Mouse (Mus musculus): Measurements from ENCODE around the gene Oaz1. TPM values are rescaled to one million over a fixed set of nuclear protein-coding genes. Genes with fewer than 3 reads are reported as not detected.

The Oaz1 gene
- polyA plus RNA-seq, 1 experiment from 2014 or later, result 2,273 TPM

DNA sequence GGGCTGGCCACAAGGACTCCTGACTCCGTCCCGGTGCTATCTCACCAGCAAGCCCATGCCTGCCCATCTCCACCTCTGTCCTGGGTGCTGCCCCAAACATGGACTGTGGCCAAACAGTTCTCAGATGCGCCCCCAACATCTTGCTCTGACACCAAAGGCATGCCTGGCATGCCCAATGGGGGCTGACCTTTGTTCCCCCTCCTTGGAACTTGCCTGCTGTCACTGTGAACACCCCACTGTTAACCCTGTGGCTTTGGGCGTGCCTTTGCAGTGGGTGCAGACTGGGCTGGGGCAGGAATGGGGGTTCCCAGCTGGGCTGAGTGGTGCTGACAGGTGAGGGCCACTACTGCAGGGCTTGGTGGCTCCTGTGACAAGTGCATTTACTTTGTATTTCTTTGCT is 32.7 kb upstream of the Oaz1 start:
- Histone ChIP-seq H3K4me3 (no peak overlapping the region), H3K27me3 (ENCODE audit: poor library complexity, severe bottlenecking) (no peaks in the 10 kb centered on the region), H3K36me3 (replicated peaks) (peaks cover 81% of the 10 kb centered on the region), H3K9me3 (no peaks in the 10 kb centered on the region), H3K27ac (no peak overlapping the region), H3K4me1 (peaks cover 27% of the 10 kb centered on the region)
- DNase-seq (ENCODE audit: extremely low spot score, low spot score), result no peak
- 88% methylated on average over 4 of the region's 4 CpGs for WGBS

DNA sequence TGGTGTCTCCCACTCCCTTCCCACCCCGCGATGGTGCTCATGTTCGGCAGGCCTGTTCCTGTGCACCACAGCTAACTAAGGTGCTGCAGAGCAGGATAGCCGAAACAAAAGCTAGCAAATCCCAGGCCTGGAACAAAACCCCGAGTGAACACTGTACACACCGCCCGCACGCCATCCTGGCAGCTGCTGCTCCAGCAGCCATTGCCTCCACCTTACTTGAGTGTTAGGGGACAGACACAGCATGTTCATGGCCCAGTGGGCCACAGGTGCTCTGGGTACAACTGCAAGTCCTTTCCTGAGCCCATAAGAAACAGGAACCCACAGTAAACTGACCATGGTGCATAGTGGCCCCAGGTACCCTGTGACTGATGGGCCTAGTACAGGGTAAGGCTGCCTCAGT is 31.7 kb upstream of the Oaz1 start:
- Histone ChIP-seq H3K4me1 (peaks cover 33% of the 10 kb centered on the region), H3K27ac (no peak overlapping the region), H3K9me3 (no peaks in the 10 kb centered on the region), H3K36me3 (replicated peaks) (peaks cover 72% of the 10 kb centered on the region), H3K27me3 (ENCODE audit: poor library complexity, severe bottlenecking) (no peaks in the 10 kb centered on the region), H3K4me3 (0 out of 2 replicates have a peak overlapping the region, but pooled peaks have one; percentile 9)
- no peak for DNase-seq (ENCODE audit: extremely low spot score, low spot score)
- WGBS, result 86% methylated on average over 8 of the region's 8 CpGs

DNA sequence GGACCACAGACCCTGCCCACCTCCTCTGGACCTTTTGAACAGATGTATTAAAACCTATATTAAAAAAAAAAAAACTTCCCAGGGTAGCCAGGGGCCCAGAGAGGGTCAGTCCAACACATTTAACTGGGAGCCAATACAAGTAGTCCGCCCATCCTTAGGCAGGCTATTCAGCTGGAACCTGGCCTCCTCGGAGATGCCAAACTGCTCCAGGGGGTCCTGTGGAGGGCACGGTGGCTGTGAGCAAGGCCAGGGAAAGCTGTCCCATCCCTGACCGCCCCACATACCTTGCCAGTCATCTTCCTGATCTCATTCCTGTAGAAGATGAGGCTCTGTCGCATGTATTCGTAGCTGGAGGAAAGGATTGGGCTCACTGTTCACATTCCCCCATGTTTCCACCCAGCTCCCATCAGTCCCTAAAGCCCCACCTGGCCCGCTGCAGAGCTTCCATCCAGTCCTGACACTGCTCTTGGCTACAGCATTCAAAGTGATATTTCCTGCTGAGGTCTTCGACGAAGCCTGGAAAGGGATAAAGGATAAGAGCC is 30.1 kb upstream of the Oaz1 start:
- Histone ChIP-seq H3K4me3 (peak overlapping the region; percentile 93), H3K36me3 (replicated peaks) (peaks cover 72% of the 10 kb centered on the region), H3K9me3 (no peaks in the 10 kb centered on the region), H3K27me3 (ENCODE audit: poor library complexity, severe bottlenecking) (no peaks in the 10 kb centered on the region), H3K4me1 (peaks cover 47% of the 10 kb centered on the region), H3K27ac (no peak overlapping the region)
- no peak for DNase-seq (ENCODE audit: extremely low spot score, low spot score)
- 88% methylated on average over 9 of the region's 9 CpGs for WGBS

DNA sequence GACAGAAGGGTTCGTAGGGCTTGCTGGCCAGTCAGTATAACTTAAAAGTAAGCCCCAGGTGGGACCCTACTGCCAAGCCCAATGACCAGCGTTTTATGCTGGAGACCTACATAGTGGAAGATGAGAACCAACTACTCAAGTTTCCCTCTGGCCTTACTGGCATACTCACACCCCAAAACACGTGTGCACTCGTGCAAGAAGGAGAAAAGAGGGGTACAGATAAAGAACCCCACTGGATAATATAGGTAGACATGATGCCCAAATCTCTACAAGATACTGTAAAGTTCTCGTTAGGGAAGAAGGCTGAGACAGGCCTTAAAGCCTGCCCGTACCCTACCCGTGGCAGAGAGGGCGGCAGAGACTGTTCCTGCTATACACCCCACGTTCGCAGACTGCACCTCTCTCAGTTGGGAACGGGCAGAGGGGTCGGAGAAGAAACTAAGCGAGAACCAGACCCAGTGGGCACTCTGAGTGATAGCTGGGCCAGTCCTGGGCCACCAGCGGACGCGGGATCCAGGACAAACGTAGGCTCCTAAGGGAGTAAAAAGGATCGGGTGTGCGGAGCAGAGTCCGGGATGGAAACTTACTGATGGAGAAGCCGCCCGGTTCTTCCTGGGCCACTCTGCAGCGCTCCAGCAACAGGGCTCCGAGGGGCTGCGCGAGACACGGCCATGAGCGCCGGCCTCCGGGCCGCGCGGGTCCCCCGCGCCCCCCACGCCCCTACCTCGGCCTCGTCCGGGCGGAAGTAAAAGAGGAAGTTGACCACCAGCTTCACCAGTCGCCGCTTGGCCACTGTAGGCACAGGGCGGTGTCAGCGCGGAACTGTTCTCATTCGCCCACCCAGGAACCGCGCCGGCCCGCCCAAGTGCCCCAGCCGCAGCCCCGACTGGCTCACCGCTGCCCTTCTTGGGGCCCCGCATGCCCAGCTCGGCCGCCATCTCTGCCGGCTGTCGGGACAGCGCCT is 29.0 kb upstream of the Oaz1 start:
- peaks cover 45% of the 10 kb centered on the region for H3K4me1 ChIP-seq
- H3K27ac ChIP-seq, result peak overlapping the region; percentile 99
- no peak for DNase-seq (ENCODE audit: extremely low spot score, low spot score)
- H3K9me3 ChIP-seq, result no peaks in the 10 kb centered on the region
- no peaks in the 10 kb centered on the region for H3K27me3 ChIP-seq (ENCODE audit: poor library complexity, severe bottlenecking)
- WGBS, result 4% methylated on average over 59 of the region's 59 CpGs
- peaks cover 72% of the 10 kb centered on the region for H3K36me3 ChIP-seq (replicated peaks)
- H3K4me3 ChIP-seq, result peak overlapping the region; percentile 93

DNA sequence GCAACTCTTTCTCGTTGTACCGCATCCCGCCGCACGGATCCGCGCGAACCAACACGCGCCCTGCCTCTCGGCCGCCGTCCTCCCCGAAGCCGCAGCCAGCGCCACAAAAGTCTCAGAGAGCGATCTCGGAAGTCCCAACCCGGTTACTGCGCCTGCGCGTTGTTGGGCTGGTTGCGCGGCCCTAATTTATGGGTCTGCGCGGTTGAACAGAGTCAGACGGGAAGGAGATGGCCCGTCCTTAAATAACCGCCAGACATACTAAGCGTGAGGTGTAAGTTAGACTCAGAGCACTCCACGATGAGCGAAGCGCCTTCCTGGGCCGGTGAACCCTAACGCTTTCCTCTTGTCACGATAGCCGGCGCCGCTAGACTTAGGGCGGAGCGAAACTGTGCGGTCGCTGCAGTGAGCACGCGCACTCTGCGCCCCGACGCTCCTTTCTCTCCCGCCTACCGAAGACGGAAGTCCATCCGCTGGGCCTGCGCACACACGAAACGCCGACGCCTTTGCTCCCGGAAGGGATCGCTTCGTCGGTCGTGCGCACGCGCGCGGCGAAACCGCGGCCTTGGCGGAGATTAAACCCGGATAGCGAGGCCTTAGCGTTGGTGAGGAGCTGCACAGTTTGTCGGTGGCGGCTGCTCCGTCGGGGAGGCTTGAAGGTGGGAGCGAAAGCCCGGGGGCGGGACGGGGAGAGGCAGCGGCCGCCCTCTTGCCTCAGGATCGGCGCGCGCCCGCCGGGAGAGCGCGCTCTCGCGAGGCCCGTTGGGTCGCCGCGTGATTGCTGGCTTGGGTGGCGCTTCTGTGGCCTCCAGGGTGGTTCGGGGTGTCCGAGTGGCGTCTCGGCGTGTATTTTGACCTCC is 28.1 kb upstream of the Oaz1 start, which contains the start of the genes Sf3a2 and Plekhj1:
Sf3a2 (plus strand) TSS at position 49 of the 857 bp plus-strand sequence.
Plekhj1 (minus strand) TSS at position 477 of the 857 bp plus-strand sequence.
- under 1% methylated on average over 104 of the region's 104 CpGs for WGBS
- H3K27ac ChIP-seq, result peak within 1 kb of the TSS; percentile 99
- peak; percentile 94 for DNase-seq (ENCODE audit: extremely low spot score, low spot score)
- H3K27me3 ChIP-seq (ENCODE audit: poor library complexity, severe bottlenecking), result no peaks in the 10 kb centered on the region
- peaks cover 45% of the 10 kb centered on the region for H3K4me1 ChIP-seq
- H3K4me3 ChIP-seq, result peak within 1 kb of the TSS; percentile 93
- no peaks in the 10 kb centered on the region for H3K9me3 ChIP-seq
- peaks cover 72% of the 10 kb centered on the region for H3K36me3 ChIP-seq (replicated peaks)

DNA sequence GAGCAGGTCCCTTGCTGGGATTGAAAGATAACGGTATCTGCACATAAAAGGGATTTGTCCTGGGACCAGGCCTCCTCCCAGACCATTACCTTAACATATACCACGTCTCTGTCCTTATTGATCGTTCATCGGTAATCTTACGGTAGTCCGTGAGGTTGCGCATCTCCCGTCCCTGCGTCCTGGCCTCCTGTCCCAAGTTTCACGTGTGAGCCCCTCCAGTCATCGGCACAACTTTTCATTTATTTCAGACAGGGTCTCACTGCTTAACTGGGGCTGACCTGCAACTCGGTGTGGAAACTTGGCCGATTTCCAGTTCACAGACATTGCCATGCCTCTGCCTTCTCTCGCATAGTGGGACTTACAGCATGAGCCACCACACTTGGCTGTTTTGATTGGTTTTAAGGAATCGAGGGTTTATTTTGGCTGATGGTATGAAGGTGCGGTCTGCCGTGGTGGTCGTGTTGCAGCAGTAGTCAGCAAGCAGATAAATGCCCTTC is 27.3 kb upstream of the Oaz1 start:
- DNase-seq (ENCODE audit: extremely low spot score, low spot score), result no peak
- Histone ChIP-seq H3K27me3 (ENCODE audit: poor library complexity, severe bottlenecking) (no peaks in the 10 kb centered on the region), H3K4me1 (peaks cover 45% of the 10 kb centered on the region), H3K27ac (peak overlapping the region; percentile 99), H3K9me3 (no peaks in the 10 kb centered on the region), H3K36me3 (replicated peaks) (peaks cover 72% of the 10 kb centered on the region), H3K4me3 (peak overlapping the region; percentile 93)
- 4% methylated on average over 18 of the region's 18 CpGs for WGBS

DNA sequence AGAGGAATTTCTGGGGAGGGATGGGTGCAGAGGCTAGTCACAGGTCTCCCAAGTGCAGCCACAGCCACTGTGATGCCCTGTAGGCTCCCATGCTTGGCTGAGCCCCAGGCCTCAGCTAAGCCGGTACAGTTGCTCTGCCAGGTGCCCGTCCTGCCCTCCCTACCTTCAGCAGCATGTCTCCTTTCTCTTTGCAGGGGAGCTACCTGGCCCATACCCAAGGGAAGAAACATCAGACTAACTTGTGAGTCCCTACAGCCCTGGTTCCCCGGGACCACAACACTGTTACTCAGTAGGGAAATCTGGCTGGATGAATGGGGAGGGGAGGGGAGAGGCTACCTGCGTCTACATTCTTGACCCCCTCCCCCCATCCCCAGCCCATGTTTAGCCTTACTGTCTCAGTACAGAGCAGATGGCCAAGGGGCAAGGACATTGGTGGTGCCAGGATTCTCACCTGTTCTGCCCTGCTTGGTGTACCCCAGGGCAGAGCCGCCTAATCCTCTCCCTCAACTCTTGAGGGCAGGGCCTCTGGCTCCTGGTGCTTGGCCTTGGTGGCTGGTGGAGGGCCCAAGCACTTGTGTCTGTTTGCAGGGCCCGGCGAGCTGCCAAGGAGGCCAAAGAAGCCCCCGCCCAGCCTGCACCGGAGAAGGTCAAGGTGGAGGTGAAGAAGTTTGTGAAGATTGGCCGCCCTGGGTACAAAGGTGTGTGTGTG is 24.1 kb upstream of the Oaz1 start:
- H3K27ac ChIP-seq, result no peak overlapping the region
- H3K4me3 ChIP-seq, result 0 out of 2 replicates have a peak overlapping the region, but pooled peaks have one; percentile 11
- no peak for DNase-seq (ENCODE audit: extremely low spot score, low spot score)
- WGBS, result 95% methylated on average over 10 of the region's 10 CpGs
- H3K36me3 ChIP-seq (replicated peaks), result peaks cover 60% of the 10 kb centered on the region
- H3K4me1 ChIP-seq, result peaks cover 53% of the 10 kb centered on the region
- no peaks in the 10 kb centered on the region for H3K9me3 ChIP-seq
- peaks cover 24% of the 10 kb centered on the region for H3K27me3 ChIP-seq (ENCODE audit: poor library complexity, severe bottlenecking)

DNA sequence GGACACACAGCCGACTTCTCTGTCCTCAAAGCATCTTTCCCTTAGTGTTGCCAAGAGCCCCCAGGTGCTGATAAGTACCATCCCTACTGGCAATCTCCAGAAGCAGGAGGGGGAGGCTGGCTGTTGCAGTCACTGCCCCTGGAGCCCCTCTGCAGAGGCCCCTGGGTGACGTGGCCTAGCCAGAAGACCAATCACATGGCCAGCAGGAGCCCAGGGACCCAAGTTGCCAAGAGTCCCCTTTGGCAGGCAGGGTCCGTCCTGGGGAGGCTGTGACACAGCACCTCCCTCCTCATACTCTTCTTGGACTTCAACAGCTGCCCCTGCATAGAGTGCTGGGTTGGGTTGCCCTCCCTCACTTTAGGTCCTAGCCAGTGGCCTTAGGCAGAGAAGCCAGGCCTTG is 23.5 kb upstream of the Oaz1 start:
- peaks cover 60% of the 10 kb centered on the region for H3K36me3 ChIP-seq (replicated peaks)
- H3K9me3 ChIP-seq, result no peaks in the 10 kb centered on the region
- H3K27ac ChIP-seq, result no peak overlapping the region
- 83% methylated on average over 3 of the region's 3 CpGs for WGBS
- peaks cover 53% of the 10 kb centered on the region for H3K4me1 ChIP-seq
- H3K4me3 ChIP-seq, result peak overlapping the region; percentile 9; the same call in 1 of the 2 replicates
- DNase-seq (ENCODE audit: extremely low spot score, low spot score), result no peak
- peaks cover 30% of the 10 kb centered on the region for H3K27me3 ChIP-seq (ENCODE audit: poor library complexity, severe bottlenecking)

DNA sequence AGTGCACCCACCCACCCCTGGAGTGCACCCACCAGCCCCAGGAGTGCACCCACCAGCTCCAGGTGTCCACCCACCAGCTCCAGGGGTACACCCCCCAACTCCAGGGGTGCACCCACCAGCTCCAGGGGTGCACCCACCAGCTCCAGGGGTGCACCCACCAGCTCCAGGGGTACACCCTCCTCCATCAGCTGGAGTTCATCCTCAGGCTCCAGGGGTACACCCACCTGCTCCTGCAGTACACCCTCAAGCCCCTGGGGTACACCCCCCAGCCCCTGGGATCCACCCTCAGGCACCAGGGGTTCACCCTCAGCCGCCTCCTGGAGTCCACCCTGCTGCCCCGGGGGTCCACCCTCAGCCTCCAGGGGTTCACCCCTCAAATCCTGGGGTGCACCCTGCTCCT is 22.1 kb upstream of the Oaz1 start:
- Histone ChIP-seq H3K4me3 (peak overlapping the region; percentile 3; the same call in 1 of the 2 replicates), H3K4me1 (peaks cover 64% of the 10 kb centered on the region), H3K36me3 (replicated peaks) (peaks cover 60% of the 10 kb centered on the region), H3K9me3 (no peaks in the 10 kb centered on the region), H3K27me3 (ENCODE audit: poor library complexity, severe bottlenecking) (peaks cover 43% of the 10 kb centered on the region), H3K27ac (no peak overlapping the region)
- WGBS, result 100% methylated on average over 2 of the region's 2 CpGs
- no peak for DNase-seq (ENCODE audit: extremely low spot score, low spot score)

DNA sequence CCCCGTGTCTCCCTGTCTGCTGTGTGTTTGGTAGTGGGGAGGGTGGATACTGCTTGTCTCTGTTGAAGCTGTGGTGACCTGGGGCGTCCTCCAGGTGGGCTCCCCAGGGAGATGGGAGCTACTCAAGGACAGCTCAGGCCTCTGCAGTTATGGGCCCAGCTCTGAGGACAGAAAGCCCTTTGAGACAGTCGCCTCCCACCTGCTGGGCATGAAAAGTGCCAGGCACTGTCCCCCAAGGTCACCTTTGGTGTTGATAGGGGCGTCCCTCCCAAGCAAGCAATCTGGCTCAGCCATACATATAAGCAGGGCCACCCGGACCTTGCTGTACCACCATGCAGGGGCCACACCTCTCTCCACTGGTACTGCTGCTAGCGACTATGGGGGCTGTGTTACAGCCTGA is 21.5 kb upstream of the Oaz1 start, which contains the start of gene Amh:
Amh (plus strand) TSS at position 328 of the 400 bp plus-strand sequence.
- Histone ChIP-seq H3K27me3 (ENCODE audit: poor library complexity, severe bottlenecking) (peaks cover 49% of the 10 kb centered on the region), H3K4me1 (peaks cover 63% of the 10 kb centered on the region), H3K36me3 (replicated peaks) (peaks cover 59% of the 10 kb centered on the region), H3K4me3 (peak within 1 kb of the TSS; percentile 61), H3K27ac (no peak within 1 kb of the TSS), H3K9me3 (no peaks in the 10 kb centered on the region)
- 67% methylated on average over 6 of the region's 6 CpGs for WGBS
- no peak for DNase-seq (ENCODE audit: extremely low spot score, low spot score)

DNA sequence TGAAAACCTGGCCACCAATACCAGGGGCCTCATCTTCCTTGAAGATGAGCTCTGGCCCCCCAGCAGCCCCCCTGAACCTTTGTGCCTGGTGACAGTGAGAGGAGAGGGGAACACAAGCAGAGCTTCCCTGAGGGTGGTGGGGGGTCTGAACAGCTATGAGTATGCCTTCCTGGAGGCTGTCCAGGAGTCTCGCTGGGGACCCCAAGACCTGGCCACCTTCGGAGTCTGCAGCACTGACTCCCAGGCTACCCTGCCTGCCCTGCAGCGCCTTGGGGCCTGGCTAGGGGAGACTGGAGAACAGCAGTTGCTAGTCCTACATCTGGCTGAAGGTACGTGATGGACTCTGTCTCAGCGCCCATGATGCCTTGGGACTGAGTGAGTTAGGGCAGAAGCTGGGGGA is 21.1 kb upstream of the Oaz1 start:
- Histone ChIP-seq H3K4me1 (peaks cover 63% of the 10 kb centered on the region), H3K27ac (no peak overlapping the region), H3K9me3 (no peaks in the 10 kb centered on the region), H3K36me3 (replicated peaks) (peaks cover 55% of the 10 kb centered on the region), H3K4me3 (peak overlapping the region; percentile 61), H3K27me3 (ENCODE audit: poor library complexity, severe bottlenecking) (peaks cover 53% of the 10 kb centered on the region)
- DNase-seq (ENCODE audit: extremely low spot score, low spot score), result no peak
- WGBS, result 84% methylated on average over 5 of the region's 5 CpGs
